Mouse (Mus musculus) CH12.LX (cell line): ENCODE results near the gene Npas1.

Experiments used
- CTCF ChIP-seq, 2 experiments: IDR thresholded peaks in 1 of 2; conservative IDR thresholded peaks in 1 of 2; 2 replicates each; pipeline ENCODE4 v1.5.1; 2011 to 2012; ENCODE audit warnings: low read depth in 2 of 2, low read length in 2 of 2, improper control_type of control experiment in 1 of 2, inconsistent platforms in 1 of 2, mild to moderate bottlenecking in 1 of 2, moderate library complexity in 1 of 2
- MAFK ChIP-seq: IDR thresholded peaks from 2 replicates; pipeline ENCODE4 v1.6.1; 2011; ENCODE audit warnings: low read length, improper control_type of control experiment; ENCODE audit not compliant: insufficient replicate concordance
- MYC ChIP-seq: IDR thresholded peaks from 2 replicates; pipeline ENCODE4 v1.6.1; 2011; ENCODE audit warnings: low read depth, mild to moderate bottlenecking, improper control_type of control experiment, low read length
- NELFE ChIP-seq: IDR thresholded peaks from 2 replicates; pipeline ENCODE4 v1.6.1; 2011; ENCODE audit warnings: low read depth, low read length, improper control_type of control experiment
- TBP ChIP-seq: conservative IDR thresholded peaks from 2 replicates; pipeline ENCODE4 v1.6.1; 2011; ENCODE audit warnings: low read depth, low read length, improper control_type of control experiment
- TCF12 ChIP-seq: IDR thresholded peaks from 2 replicates; pipeline ENCODE4 v1.6.1; 2014; ENCODE audit warnings: low read depth, mild to moderate bottlenecking, inconsistent platforms, low read length, improper control_type of control experiment
- UBTF ChIP-seq: IDR thresholded peaks from 2 replicates; pipeline ENCODE4 v1.6.1; 2012; ENCODE audit warnings: low read depth, mild to moderate bottlenecking, inconsistent platforms, low read length, improper control_type of control experiment, moderate library complexity
- USF2 ChIP-seq: conservative IDR thresholded peaks from 2 replicates; pipeline ENCODE4 v1.6.1; 2011; ENCODE audit warnings: low read depth, low read length, improper control_type of control experiment

GRCm38 (mm10) chr7:16493361-16493760 is 15.8 kb upstream of the Npas1 start:
- TF ChIP-seq CTCF (conservative IDR thresholded peaks at IDR 0.05 in 1 of 2, IDR thresholded peaks at IDR 0.05 in 1 of 2; ENCODE audit: low read depth in 2 of 2, low read length in 2 of 2), result peak; percentile 67 to 80; a peak in 3 of 4 replicates
- TF ChIP-seq MYC, result no peak
- no peak for TF ChIP-seq UBTF
- TF ChIP-seq TBP, result no peak
- no peak for TF ChIP-seq TCF12
- TF ChIP-seq MAFK, result no peak
- TF ChIP-seq NELFE, result no peak
- no peak for TF ChIP-seq USF2
